Mouse (Mus musculus) stomach, postnatal 0 days (tissue): ENCODE measurements at regions not wholly inside any gene's neighbourhood (a gene's known extent, or its start where the extent isn't known, plus 50 kb on each side); places are given as distances from the start of the nearest gene placed in this dataset.

Experiments
- CTCF ChIP-seq: IDR thresholded peaks from 2 replicates; pipeline ENCODE4 v1.5.1; 2016; ENCODE audit warnings: antibody characterized with exemption, low read depth, mild to moderate bottlenecking, moderate library complexity
- EP300 ChIP-seq: optimal IDR thresholded peaks from 2 replicates; pipeline ENCODE3; 2016; ENCODE audit warnings: antibody characterized with exemption

DNA sequence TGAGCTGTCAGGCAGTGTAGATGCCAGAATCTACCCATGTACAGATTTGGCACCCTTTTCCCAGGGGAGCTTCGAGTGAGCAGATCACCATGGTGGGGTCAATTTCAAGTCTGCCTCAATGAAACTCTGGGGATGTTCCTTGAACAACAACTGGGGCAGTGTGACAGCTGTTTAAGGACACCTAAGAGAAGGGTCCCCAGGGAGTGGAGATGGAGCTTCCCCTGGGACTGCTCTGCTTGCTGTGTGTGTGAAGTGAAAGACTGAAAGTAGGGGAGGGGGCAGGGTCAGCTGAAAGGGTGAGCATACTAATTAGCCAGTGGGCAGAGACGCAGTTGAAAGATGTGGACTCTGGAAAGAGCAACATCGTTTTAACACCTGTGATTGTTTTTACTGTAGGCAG lies 54.5 kb upstream of the Tarbp1 start:
- no peak for TF ChIP-seq CTCF
- TF ChIP-seq EP300 = no peak
